Mouse (Mus musculus) ES-E14 (cell line): Measurements from ENCODE around the gene Dcbld2.

Experiments used
- CHD2 ChIP-seq: IDR thresholded peaks from 2 replicates; pipeline ENCODE4 v1.6.1; 2014; ENCODE audit warnings: mild to moderate bottlenecking, low read depth, low read length, inconsistent platforms
- HCFC1 ChIP-seq: IDR thresholded peaks from 2 replicates; pipeline ENCODE4 v1.6.1; 2012; ENCODE audit warnings: low read length, inconsistent platforms, borderline replicate concordance; ENCODE audit not compliant: insufficient read depth
- MAFK ChIP-seq: IDR thresholded peaks from 2 replicates; pipeline ENCODE4 v1.6.1; 2014; ENCODE audit warnings: mild to moderate bottlenecking, low read depth, low read length, inconsistent platforms; ENCODE audit not compliant: insufficient read depth
- ZC3H11A ChIP-seq: IDR thresholded peaks from 2 replicates; pipeline ENCODE4 v1.6.1; 2012; ENCODE audit warnings: low read depth, mild to moderate bottlenecking, inconsistent platforms, low read length, borderline replicate concordance
- ZNF384 ChIP-seq: IDR thresholded peaks from 2 replicates; pipeline ENCODE4 v1.6.1; 2012; ENCODE audit warnings: low read depth, low read length, inconsistent platforms

- TF ChIP-seq ZC3H11A = no peak
- no peak for TF ChIP-seq CHD2
- no peak for TF ChIP-seq MAFK
- TF ChIP-seq ZNF384 = no peak
- no peak for TF ChIP-seq HCFC1
Observed at GRCm38 (mm10) chr16:58465412-58465811, 57.2 kb downstream of the Dcbld2 start.
